Mouse (Mus musculus) liver, postnatal 0 days (tissue): ENCODE results near the gene 4933428G20Rik.

Experiments used
- CTCF ChIP-seq: sonication (generic); IDR thresholded peaks from 2 replicates; pipeline ENCODE4 v1.5.1; 2016; ENCODE audit warnings: antibody characterized with exemption, low read depth
- EP300 ChIP-seq: IDR thresholded peaks from 2 replicates; pipeline ENCODE4 v1.6.1; 2016; ENCODE audit warnings: antibody characterized with exemption, low read depth, mild to moderate bottlenecking

DNA sequence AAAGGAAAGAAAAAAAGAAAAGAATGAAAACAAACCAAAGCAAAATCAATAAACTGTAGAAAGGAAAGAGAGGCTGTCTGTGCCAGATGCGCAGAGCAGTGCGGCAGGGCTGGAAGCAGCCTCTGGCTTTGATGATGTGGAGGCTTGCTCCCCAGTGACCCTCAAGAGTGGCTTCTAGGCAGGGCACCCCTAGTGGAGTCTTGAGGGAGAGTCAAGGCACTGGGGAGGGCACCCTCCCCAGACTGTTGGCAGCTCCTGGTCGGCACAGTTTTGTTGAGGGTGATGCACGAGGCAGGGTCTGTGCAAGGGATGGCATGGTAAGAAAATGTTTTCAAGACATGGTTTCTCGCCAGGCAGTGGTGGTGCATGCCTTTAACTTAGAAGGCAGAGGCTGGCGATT is 37.6 kb downstream of the 4933428G20Rik start:
- TF ChIP-seq CTCF, result 0 out of 2 replicates have a peak, but pooled peaks have one; percentile 19
- TF ChIP-seq EP300, result no peak
